Mouse (Mus musculus): ENCODE measurements around the gene Bcap31. TPM values are rescaled to one million over a fixed set of nuclear protein-coding genes. Genes with fewer than 3 reads are reported as not detected.
"Not testable (repeated sequence)": the region's sequence is repeated elsewhere in the genome, so short reads cannot be mapped to it uniquely, and the experiment has no call there.

Gene Bcap31
- polyA plus RNA-seq (2014; fragmentation: Nextera tagmentation; extraction: Ambion mirVana), result 240 and 244 TPM in 2 replicates

- H3K4me3 ChIP-seq (ENCODE audit: low read depth, low read length), result peak within 1 kb of the TSS; percentile 54
- DNase-seq (ENCODE audit: low spot score), result peak; percentile 96
- peak within 1 kb of the TSS; percentile 70 for H3K9ac ChIP-seq (ENCODE audit: low read depth, low read length)
- H3K27ac ChIP-seq (replicated peaks; ENCODE audit: low read depth, low read length), result peak within 1 kb of the TSS; percentile 84
- peaks cover 11% of the 10 kb centered on the region for H3K4me1 ChIP-seq (ENCODE audit: control insufficient read depth, insufficient read depth, low read length)
- 20% methylated on average over 26 of the region's 45 CpGs for WGBS
- H3K36me3 ChIP-seq (ENCODE audit: control insufficient read depth, insufficient read depth, low read length), result peaks cover 8% of the 10 kb centered on the region; the same call in 1 of the 2 replicates
- peak within 1 kb of the TSS; percentile 70 for H3K4me2 ChIP-seq (ENCODE audit: low read depth, low read length)
- ATAC-seq (ENCODE audit: low read depth), result peak; percentile 93
- H3K9me3 ChIP-seq (ENCODE audit: control insufficient read depth, low read length), result no peaks in the 10 kb centered on the region
- no peaks in the 10 kb centered on the region for H3K27me3 ChIP-seq (replicated peaks; ENCODE audit: control insufficient read depth, insufficient read depth, low read length)
These were observed at the start of gene Bcap31, which contains the start of gene Abcd1 for GRCm38 (mm10) chrX:73716109-73716661. Bcap31 (minus strand) TSS chrX:73716175. Abcd1 (plus strand) TSS chrX:73716597.

GRCm38 (mm10) chrX:73765311-73765710 lies 49.3 kb upstream of the Bcap31 start:
- ATAC-seq (ENCODE audit: low read depth) (no peak), DNase-seq (ENCODE audit: low spot score) (peak; percentile 23)
- no peaks in the 10 kb centered on the region for H3K36me3 ChIP-seq (ENCODE audit: control insufficient read depth, insufficient read depth, low read length)
- 78% methylated on average over 1 of the region's 1 CpGs for WGBS
- H3K27me3 ChIP-seq (replicated peaks; ENCODE audit: control insufficient read depth, insufficient read depth, low read length), result no peaks in the 10 kb centered on the region
- no peak overlapping the region for H3K9ac ChIP-seq (ENCODE audit: low read depth, low read length)
- H3K9me3 ChIP-seq (ENCODE audit: control insufficient read depth, low read length), result no peaks in the 10 kb centered on the region
- H3K4me1 ChIP-seq (ENCODE audit: control insufficient read depth, insufficient read depth, low read length), result no peaks in the 10 kb centered on the region
- no peak overlapping the region for H3K4me2 ChIP-seq (ENCODE audit: low read depth, low read length)
- no peak overlapping the region for H3K4me3 ChIP-seq (ENCODE audit: low read depth, low read length)
- H3K27ac ChIP-seq (replicated peaks; ENCODE audit: low read depth, low read length), result no peak overlapping the region

DNA sequence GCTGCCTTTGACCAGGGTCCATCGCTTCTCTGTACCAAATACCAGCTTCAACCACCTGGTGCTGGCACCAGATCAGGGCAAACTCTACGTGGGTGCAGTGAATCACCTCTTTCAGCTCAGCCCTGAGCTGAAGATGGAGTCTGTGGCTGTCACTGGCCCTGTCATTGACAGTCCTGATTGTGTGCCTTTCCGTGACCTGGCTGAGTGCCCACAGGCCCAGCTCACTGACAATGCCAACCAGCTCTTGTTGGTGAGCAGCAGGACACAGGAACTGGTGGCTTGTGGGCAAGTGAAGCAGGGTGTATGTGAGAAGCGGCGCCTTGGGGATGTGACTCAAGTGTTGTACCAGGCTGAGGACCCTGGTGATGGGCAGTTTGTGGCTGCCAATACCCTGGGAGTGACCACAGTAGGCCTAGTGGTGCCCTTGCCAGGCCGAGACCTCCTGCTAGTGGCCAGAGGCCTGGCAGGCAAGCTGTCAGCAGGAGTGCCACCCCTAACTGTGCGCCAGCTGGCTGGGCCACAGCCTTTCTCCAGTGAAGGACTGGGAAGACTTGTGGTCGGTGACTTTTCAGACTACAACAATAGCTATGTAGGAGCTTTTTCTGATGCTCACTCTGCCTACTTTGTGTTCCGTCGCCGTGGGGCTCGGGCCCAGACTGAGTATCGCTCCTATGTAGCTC lies 42.8 kb upstream of the Bcap31 start:
- H3K9me3 ChIP-seq (ENCODE audit: control insufficient read depth, low read length), result no peaks in the 10 kb centered on the region
- 84% methylated on average over 12 of the region's 13 CpGs for WGBS
- H3K4me1 ChIP-seq (ENCODE audit: control insufficient read depth, insufficient read depth, low read length), result no peaks in the 10 kb centered on the region
- no peak for ATAC-seq (ENCODE audit: low read depth)
- DNase-seq (ENCODE audit: low spot score), result no peak
- H3K4me2 ChIP-seq (ENCODE audit: low read depth, low read length), result no peak overlapping the region
- H3K9ac ChIP-seq (ENCODE audit: low read depth, low read length), result no peak overlapping the region
- H3K4me3 ChIP-seq (ENCODE audit: low read depth, low read length), result no peak overlapping the region
- no peak overlapping the region for H3K27ac ChIP-seq (replicated peaks; ENCODE audit: low read depth, low read length)
- H3K36me3 ChIP-seq (ENCODE audit: control insufficient read depth, insufficient read depth, low read length), result no peaks in the 10 kb centered on the region
- H3K27me3 ChIP-seq (replicated peaks; ENCODE audit: control insufficient read depth, insufficient read depth, low read length), result no peaks in the 10 kb centered on the region

- ATAC-seq (ENCODE audit: low read depth) (no peak), DNase-seq (ENCODE audit: low spot score) (no peak)
- Histone ChIP-seq H3K4me2 (ENCODE audit: low read depth, low read length) (no peak within 1 kb of the TSS), H3K4me1 (ENCODE audit: control insufficient read depth, insufficient read depth, low read length) (no peaks in the 10 kb centered on the region), H3K27ac (replicated peaks; ENCODE audit: low read depth, low read length) (no peak within 1 kb of the TSS), H3K27me3 (replicated peaks; ENCODE audit: control insufficient read depth, insufficient read depth, low read length) (no peaks in the 10 kb centered on the region), H3K4me3 (ENCODE audit: low read depth, low read length) (no peak within 1 kb of the TSS), H3K9me3 (ENCODE audit: control insufficient read depth, low read length) (no peaks in the 10 kb centered on the region), H3K9ac (ENCODE audit: low read depth, low read length) (no peak within 1 kb of the TSS), H3K36me3 (ENCODE audit: control insufficient read depth, insufficient read depth, low read length) (no peaks in the 10 kb centered on the region)
- whole genome bisulfite sequencing, result 86% methylated on average over 4 of the region's 5 CpGs
These were observed 40.6 kb upstream of the Bcap31 start, which contains the start of gene Plxnb3 for GRCm38 (mm10) chrX:73756334-73757140. Plxnb3 (plus strand) TSS chrX:73757090.

GRCm38 (mm10) chrX:73748977-73749376 lies 33.0 kb upstream of the Bcap31 start:
- H3K27me3 ChIP-seq (replicated peaks; ENCODE audit: control insufficient read depth, insufficient read depth, low read length), result no peaks in the 10 kb centered on the region
- ATAC-seq (ENCODE audit: low read depth) (no peak), DNase-seq (ENCODE audit: low spot score) (no peak)
- H3K4me3 ChIP-seq (ENCODE audit: low read depth, low read length), result no peak overlapping the region
- H3K9me3 ChIP-seq (ENCODE audit: control insufficient read depth, low read length), result no peaks in the 10 kb centered on the region
- H3K9ac ChIP-seq (ENCODE audit: low read depth, low read length), result no peak overlapping the region
- no peak overlapping the region for H3K4me2 ChIP-seq (ENCODE audit: low read depth, low read length)
- H3K27ac ChIP-seq (replicated peaks; ENCODE audit: low read depth, low read length), result no peak overlapping the region
- no peaks in the 10 kb centered on the region for H3K36me3 ChIP-seq (ENCODE audit: control insufficient read depth, insufficient read depth, low read length)
- WGBS, result 71% methylated on average over 1 of the region's 1 CpGs
- H3K4me1 ChIP-seq (ENCODE audit: control insufficient read depth, insufficient read depth, low read length), result no peaks in the 10 kb centered on the region

DNA sequence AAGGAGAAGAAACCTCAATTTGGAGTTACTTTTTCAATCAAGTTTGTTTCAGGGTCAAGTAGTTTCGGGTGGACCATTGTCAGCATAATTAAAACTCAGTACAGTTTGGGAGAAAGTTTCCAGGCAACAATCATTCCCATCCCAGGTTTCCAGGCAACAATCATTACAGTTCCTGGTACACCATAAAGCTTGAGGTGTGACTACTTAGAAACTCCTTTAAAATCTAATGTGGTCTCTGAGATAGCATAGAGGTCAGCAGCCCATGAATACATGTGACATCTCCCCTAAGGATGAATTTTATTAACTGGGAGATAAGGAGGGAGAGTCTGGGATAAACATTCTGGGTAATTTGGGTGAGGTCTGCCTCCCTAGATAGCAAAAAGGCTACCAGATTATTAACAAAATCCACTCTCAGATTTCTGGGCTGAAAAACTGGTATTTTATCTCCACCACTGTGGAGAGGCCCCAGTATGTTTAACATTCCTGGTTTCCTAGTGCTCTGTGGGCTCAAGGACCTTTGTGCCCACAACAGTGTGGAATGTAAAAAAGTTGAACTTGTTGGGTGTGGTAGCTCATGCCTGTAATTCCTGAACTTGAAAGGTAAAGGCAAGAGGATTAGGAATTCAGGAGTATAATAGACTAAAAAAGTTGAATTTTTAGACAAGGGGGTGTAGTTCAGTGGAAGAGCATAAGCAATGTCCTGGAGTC lies 29.0 kb upstream of the Bcap31 start:
- H3K9me3 ChIP-seq (ENCODE audit: control insufficient read depth, low read length), result no peaks in the 10 kb centered on the region
- 67% methylated on average over 1 of the region's 1 CpGs for WGBS
- no peaks in the 10 kb centered on the region for H3K27me3 ChIP-seq (replicated peaks; ENCODE audit: control insufficient read depth, insufficient read depth, low read length)
- no peak overlapping the region for H3K4me3 ChIP-seq (ENCODE audit: low read depth, low read length)
- no peak overlapping the region for H3K9ac ChIP-seq (ENCODE audit: low read depth, low read length)
- H3K4me1 ChIP-seq (ENCODE audit: control insufficient read depth, insufficient read depth, low read length), result no peaks in the 10 kb centered on the region
- no peak for ATAC-seq (ENCODE audit: low read depth)
- H3K4me2 ChIP-seq (ENCODE audit: low read depth, low read length), result no peak overlapping the region
- no peak overlapping the region for H3K27ac ChIP-seq (replicated peaks; ENCODE audit: low read depth, low read length)
- DNase-seq (ENCODE audit: low spot score), result no peak
- no peaks in the 10 kb centered on the region for H3K36me3 ChIP-seq (ENCODE audit: control insufficient read depth, insufficient read depth, low read length)

DNA sequence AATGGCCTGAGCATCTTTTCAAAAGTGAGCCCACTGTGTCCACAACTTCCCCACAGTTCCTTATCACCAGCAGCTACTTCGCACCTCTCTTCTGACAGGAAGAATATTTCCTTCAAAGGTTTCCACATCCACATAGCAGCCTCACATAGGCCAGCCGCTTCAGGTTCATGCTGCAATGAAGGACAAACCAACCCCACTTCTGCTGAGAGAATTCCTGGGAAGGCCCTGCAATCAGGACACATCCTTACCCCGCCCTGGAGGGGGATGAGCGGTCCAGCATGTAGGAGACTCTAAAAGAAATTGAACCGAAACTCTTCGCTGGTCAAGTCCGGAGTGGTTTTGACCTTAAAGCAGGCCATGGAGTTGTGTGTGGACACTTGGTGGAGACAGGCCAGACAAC lies 23.9 kb upstream of the Bcap31 start:
- not testable (repeated sequence) for H3K36me3 ChIP-seq (ENCODE audit: control insufficient read depth, insufficient read depth, low read length); H3K4me1 ChIP-seq (ENCODE audit: control insufficient read depth, insufficient read depth, low read length); H3K9ac ChIP-seq (ENCODE audit: low read depth, low read length); H3K4me3 ChIP-seq (ENCODE audit: low read depth, low read length); H3K9me3 ChIP-seq (ENCODE audit: control insufficient read depth, low read length); DNase-seq (ENCODE audit: low spot score); ATAC-seq (ENCODE audit: low read depth); H3K27me3 ChIP-seq (replicated peaks; ENCODE audit: control insufficient read depth, insufficient read depth, low read length); H3K4me2 ChIP-seq (ENCODE audit: low read depth, low read length); H3K27ac ChIP-seq (replicated peaks; ENCODE audit: low read depth, low read length)
- WGBS, result 95% methylated on average over 7 of the region's 7 CpGs

- Histone ChIP-seq H3K4me2 (ENCODE audit: low read depth, low read length) (no peak overlapping the region), H3K9me3 (ENCODE audit: control insufficient read depth, low read length) (no peaks in the 10 kb centered on the region), H3K4me3 (ENCODE audit: low read depth, low read length) (no peak overlapping the region), H3K27ac (replicated peaks; ENCODE audit: low read depth, low read length) (no peak overlapping the region), H3K4me1 (ENCODE audit: control insufficient read depth, insufficient read depth, low read length) (no peaks in the 10 kb centered on the region), H3K27me3 (replicated peaks; ENCODE audit: control insufficient read depth, insufficient read depth, low read length) (no peaks in the 10 kb centered on the region), H3K9ac (ENCODE audit: low read depth, low read length) (no peak overlapping the region), H3K36me3 (ENCODE audit: control insufficient read depth, insufficient read depth, low read length) (no peaks in the 10 kb centered on the region)
- no peak for ATAC-seq (ENCODE audit: low read depth)
- DNase-seq (ENCODE audit: low spot score), result no peak
- WGBS, result 65% methylated on average over 5 of the region's 5 CpGs
These were observed 23.2 kb upstream of the Bcap31 start for GRCm38 (mm10) chrX:73739151-73739550.
